Mouse (Mus musculus) forebrain, embryonic 12.5 days (tissue): Measurements from ENCODE around the gene Zfp940. TPM values are rescaled to one million over a fixed set of nuclear protein-coding genes. Genes with fewer than 3 reads are reported as not detected.
"Not testable (repeated sequence)": the region's sequence is repeated elsewhere in the genome, so short reads cannot be mapped to it uniquely, and the experiment has no call there.

Source experiments
- ATAC-seq: fragments of 200-750 bp; cut with Nextera tagmentation; 2 replicates; pipeline ENCODE4 v1.8.0; 2017; ENCODE audit warnings: moderate TSS enrichment; ENCODE audit not compliant: low FRiP score
- H3K27ac ChIP-seq: fragments of 300-500 bp; sonication (generic); 2 replicates; pipeline ENCODE4 v1.5.1; 2016; ENCODE audit warnings: mild to moderate bottlenecking
- H3K27me3 ChIP-seq: fragments of 300-500 bp; sonication (generic); 2 replicates; pipeline ENCODE4 v1.6.1; 2016; ENCODE audit warnings: mild to moderate bottlenecking
- H3K36me3 ChIP-seq: fragments of 300-500 bp; sonication (generic); replicated peaks from 2 replicates; pipeline ENCODE4 v1.6.1; 2016; ENCODE audit warnings: mild to moderate bottlenecking
- H3K4me1 ChIP-seq: fragments of 300-500 bp; sonication (generic); 2 replicates; pipeline ENCODE4 v1.6.1; 2016
- H3K4me2 ChIP-seq: fragments of 300-500 bp; sonication (generic); 2 replicates; pipeline ENCODE4 v1.6.1; 2016; ENCODE audit warnings: mild to moderate bottlenecking, moderate library complexity
- H3K4me3 ChIP-seq: fragments of 300-500 bp; sonication (generic); replicated peaks from 2 replicates; pipeline ENCODE4 v1.5.1; 2016; ENCODE audit warnings: mild to moderate bottlenecking
- H3K9ac ChIP-seq: fragments of 300-500 bp; sonication (generic); 2 replicates; pipeline ENCODE4 v1.6.1; 2016; ENCODE audit warnings: mild to moderate bottlenecking
- H3K9me3 ChIP-seq: fragments of 300-500 bp; sonication (generic); 2 replicates; pipeline ENCODE4 v1.6.1; 2016
- WGBS: fragments of 180-500 bp; shearing (Covaris S2); methylation state at CpG from one replicate; pipeline ENCODE4 v1.1.7; 2016; 5-methylcytosine and 5-hydroxymethylcytosine counted together
- polyA plus RNA-seq: library from polyadenylated mRNA; unstranded; fragments of >200 nt; fragmentation: Nextera tagmentation; extraction: Ambion mirVana; gene quantifications from 2 replicates; pipeline ENCODE4 v1.2.1, GENCODE M21; 2016

The Zfp940 gene
- 11.9 and 12.8 TPM in 2 replicates for polyA plus RNA-seq

DNA sequence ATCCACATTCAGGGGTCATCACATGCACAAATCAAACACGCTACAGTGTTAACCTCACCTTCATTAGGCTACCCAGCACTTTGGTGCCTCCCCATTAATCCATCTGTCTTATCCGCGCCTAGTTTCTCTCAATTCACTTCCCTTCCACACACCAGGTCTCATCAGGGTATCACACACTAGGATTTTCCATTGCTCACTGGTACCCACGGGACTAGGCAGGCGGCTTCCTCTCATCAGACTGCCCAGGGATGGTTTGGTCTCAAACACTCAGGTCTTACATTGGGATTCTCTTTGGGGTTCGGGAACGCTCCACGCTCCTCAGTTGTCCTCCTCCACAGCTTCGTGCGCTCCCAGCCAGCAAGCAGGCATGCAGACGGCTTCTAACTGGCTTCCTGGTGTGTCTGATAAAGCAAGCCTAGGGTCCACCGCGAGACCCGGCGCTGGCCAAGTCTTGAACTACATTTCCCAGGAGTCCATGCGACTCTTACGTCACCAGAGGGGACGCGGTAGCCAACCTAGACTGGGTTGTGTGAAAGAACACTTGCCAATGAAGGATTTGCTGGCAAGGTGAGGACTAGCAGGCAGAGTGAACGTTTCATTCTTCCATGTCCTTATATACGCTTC lies at the start of gene Zfp940:
Gene Zfp940 (minus strand): TSS at position 451 of the 624 bp plus-strand sequence.
- Histone ChIP-seq H3K27ac (no peak within 1 kb of the TSS), H3K4me2 (peak within 1 kb of the TSS; percentile 68), H3K9me3 (no peaks in the 10 kb centered on the region), H3K27me3 (no peaks in the 10 kb centered on the region), H3K4me3 (peak within 1 kb of the TSS; percentile 49), H3K9ac (peak within 1 kb of the TSS; percentile 57), H3K36me3 (peaks cover 23% of the 10 kb centered on the region), H3K4me1 (peaks cover 6% of the 10 kb centered on the region)
- peak; percentile 97 for ATAC-seq
- 2% methylated on average over 21 of the region's 21 CpGs for WGBS

GRCm38 (mm10) chr7:29898351-29898750 lies 44.9 kb upstream of the Zfp940 start:
- no peak for ATAC-seq
- H3K4me3 ChIP-seq: no peak overlapping the region
- H3K27me3 ChIP-seq: no peaks in the 10 kb centered on the region
- WGBS: 92% methylated on average over 4 of the region's 4 CpGs
- no peak overlapping the region for H3K9ac ChIP-seq
- H3K27ac ChIP-seq: no peak overlapping the region
- H3K4me1 ChIP-seq: no peaks in the 10 kb centered on the region
- H3K9me3 ChIP-seq: peaks cover 28% of the 10 kb centered on the region
- H3K4me2 ChIP-seq: no peak overlapping the region
- peaks cover 83% of the 10 kb centered on the region for H3K36me3 ChIP-seq

DNA sequence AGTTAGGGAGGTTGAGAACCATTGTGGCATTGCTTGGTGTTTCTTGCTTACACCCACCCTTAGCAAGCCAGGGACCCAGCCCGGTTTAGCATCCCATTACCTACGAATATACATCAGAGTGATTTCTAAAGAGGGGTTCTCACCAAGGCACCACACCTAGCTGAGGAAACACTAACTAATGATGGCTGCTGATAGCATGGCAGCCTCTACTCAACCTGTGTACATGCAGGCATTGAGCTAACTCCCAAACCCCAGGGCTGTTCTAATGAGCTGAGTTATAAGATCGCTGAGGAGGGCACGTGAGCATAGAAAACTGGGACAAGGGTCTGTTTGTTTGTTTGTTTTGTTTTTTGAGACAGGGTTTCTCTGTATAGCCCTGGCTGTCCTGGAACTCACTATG lies 39.3 kb upstream of the Zfp940 start:
- no peak for ATAC-seq
- Histone ChIP-seq H3K9me3 (peaks cover 25% of the 10 kb centered on the region), H3K9ac (no peak overlapping the region), H3K4me3 (no peak overlapping the region), H3K4me1 (no peaks in the 10 kb centered on the region), H3K27ac (no peak overlapping the region), H3K36me3 (peaks cover 81% of the 10 kb centered on the region), H3K4me2 (no peak overlapping the region), H3K27me3 (no peaks in the 10 kb centered on the region)
- WGBS: 97% methylated on average over 4 of the region's 4 CpGs

DNA sequence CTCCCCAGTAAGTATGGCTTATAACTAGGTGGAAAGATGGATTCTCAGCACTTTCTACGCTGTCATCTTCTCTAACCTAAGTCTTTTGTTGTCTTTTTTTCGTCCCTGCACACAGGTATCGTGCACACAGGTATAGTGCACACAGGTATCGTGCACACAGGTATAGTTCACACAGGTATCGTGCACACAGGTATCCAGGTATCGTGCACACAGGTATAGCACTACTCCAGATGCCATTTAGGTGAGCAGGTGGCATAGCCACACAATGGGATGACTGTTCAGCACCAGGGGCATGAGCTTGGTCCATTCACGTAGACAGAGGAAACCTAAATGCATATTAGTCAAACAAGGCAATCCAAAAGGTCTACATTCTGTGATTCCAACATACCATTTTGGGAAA lies 37.0 kb upstream of the Zfp940 start:
- H3K27me3 ChIP-seq: no peaks in the 10 kb centered on the region
- no peaks in the 10 kb centered on the region for H3K4me1 ChIP-seq
- 95% methylated on average over 7 of the region's 7 CpGs for WGBS
- H3K4me3 ChIP-seq: no peak overlapping the region
- H3K9me3 ChIP-seq: peaks cover 43% of the 10 kb centered on the region
- H3K9ac ChIP-seq: no peak overlapping the region
- H3K27ac ChIP-seq: no peak overlapping the region
- peaks cover 60% of the 10 kb centered on the region for H3K36me3 ChIP-seq
- H3K4me2 ChIP-seq: no peak overlapping the region
- no peak for ATAC-seq

DNA sequence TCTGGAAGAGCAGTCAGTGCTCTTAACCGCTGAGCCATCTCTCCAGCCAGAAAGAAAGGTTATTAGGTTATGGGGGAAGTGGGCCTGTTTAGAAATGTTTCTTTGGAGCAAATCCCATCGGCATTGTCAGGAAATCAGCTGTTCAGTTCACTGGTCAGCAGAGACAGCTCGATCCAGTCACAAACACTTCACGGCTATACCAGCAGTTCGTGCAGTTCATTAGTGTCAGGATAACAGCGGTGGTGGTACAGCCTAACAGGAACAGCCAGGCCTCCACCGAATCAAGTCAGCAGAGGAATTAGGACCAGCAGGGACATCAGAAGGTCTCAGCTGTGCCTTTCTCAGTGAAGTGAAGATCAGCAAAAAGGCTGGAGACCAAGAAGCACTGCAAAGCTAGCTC lies 27.4 kb upstream of the Zfp940 start:
- H3K4me3 ChIP-seq: no peak overlapping the region
- H3K27me3 ChIP-seq: no peaks in the 10 kb centered on the region
- no peak overlapping the region for H3K4me2 ChIP-seq
- ATAC-seq: no peak
- H3K4me1 ChIP-seq: no peaks in the 10 kb centered on the region
- no peak overlapping the region for H3K9ac ChIP-seq
- WGBS: 88% methylated on average over 7 of the region's 7 CpGs
- H3K27ac ChIP-seq: no peak overlapping the region
- peaks cover 19% of the 10 kb centered on the region for H3K9me3 ChIP-seq
- peaks cover 11% of the 10 kb centered on the region for H3K36me3 ChIP-seq

DNA sequence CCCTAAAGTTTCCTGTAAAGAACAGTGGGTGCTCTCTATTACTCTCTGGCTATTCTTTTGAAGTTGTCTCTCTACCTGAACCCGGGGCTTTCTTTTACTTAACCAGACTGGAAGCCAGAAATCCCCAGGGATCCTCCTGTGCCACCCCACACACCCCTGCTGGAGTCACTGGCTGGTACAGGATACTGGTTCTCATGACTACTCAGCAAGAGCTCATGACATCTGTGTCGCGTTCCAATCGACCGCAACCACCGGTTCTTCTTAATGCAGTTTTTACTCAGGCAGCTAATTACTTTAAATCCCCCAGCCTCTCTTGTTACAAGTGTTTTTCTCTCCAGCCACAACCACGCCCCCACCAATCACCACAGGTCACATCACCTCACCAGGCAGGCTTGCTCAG lies 26.6 kb upstream of the Zfp940 start:
- Histone ChIP-seq H3K4me3 (no peak overlapping the region), H3K4me2 (no peak overlapping the region), H3K36me3 (peaks cover 19% of the 10 kb centered on the region), H3K27ac (no peak overlapping the region), H3K27me3 (no peaks in the 10 kb centered on the region), H3K4me1 (no peaks in the 10 kb centered on the region), H3K9me3 (peaks cover 19% of the 10 kb centered on the region), H3K9ac (no peak overlapping the region)
- ATAC-seq: no peak
- WGBS: 57% methylated on average over 7 of the region's 7 CpGs

GRCm38 (mm10) chr7:29877561-29877960 lies 24.1 kb upstream of the Zfp940 start:
- not testable (repeated sequence) for H3K27me3 ChIP-seq, ATAC-seq, H3K4me3 ChIP-seq, H3K27ac ChIP-seq, H3K9ac ChIP-seq, H3K4me2 ChIP-seq, H3K4me1 ChIP-seq
- peaks cover 30% of the 10 kb centered on the region for H3K36me3 ChIP-seq
- 91% methylated on average over 9 of the region's 9 CpGs for WGBS
- peaks cover 21% of the 10 kb centered on the region for H3K9me3 ChIP-seq

DNA sequence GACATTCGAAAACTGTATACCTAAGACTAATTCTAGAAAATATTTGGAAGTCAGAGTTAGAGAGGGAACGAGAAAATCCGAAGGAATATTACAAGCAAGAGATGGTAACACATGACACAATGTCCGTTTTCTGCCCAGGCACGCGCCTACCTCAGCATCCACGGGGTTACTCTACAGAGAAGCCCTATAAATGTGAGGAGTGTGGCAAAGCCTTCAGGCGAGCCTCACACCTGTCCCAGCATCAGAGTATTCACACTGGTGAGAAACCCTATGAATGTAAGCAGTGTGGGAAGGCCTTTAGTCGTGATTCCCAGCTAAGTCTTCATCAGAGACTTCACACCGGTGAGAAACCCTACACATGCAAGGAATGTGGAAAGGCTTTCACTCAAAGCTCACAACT lies 20.8 kb upstream of the Zfp940 start:
- Histone ChIP-seq H3K9me3 (peaks cover 25% of the 10 kb centered on the region), H3K36me3 (peaks cover 30% of the 10 kb centered on the region)
- no peak for ATAC-seq

DNA sequence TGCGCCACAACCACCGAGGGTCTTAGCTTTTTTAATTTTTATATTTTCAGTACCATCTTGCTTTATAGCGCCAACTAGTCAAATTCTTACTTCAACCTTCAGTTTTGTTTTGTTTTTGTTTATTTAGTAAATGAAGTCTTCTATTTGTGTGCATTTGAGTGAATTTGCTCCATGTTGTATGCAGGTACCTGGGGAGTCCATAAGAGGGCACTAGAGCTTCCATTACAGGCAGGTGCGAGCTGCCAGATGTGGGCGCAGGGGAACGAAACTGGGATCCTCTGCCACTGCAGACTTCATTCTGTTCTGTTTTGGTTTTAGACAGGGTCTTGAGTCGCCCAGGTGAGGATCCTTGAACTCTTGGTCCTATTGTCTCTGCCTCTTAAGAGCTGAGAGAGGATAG lies 8.2 kb upstream of the Zfp940 start:
- no peak overlapping the region for H3K27ac ChIP-seq
- H3K9ac ChIP-seq: no peak overlapping the region
- H3K4me3 ChIP-seq: no peak overlapping the region
- no peak overlapping the region for H3K4me2 ChIP-seq
- H3K36me3 ChIP-seq: peaks cover 4% of the 10 kb centered on the region; the same call in 1 of the 2 replicates
- 87% methylated on average over 7 of the region's 7 CpGs for WGBS
- no peaks in the 10 kb centered on the region for H3K27me3 ChIP-seq
- H3K4me1 ChIP-seq: peaks cover 9% of the 10 kb centered on the region
- H3K9me3 ChIP-seq: no peaks in the 10 kb centered on the region
- ATAC-seq: no peak

More for the DNA sequence above, 20.8 kb upstream of the Zfp940 start:
- 96% methylated on average over 10 of the region's 10 CpGs for WGBS
- H3K27ac ChIP-seq: no peak overlapping the region
- H3K4me3 ChIP-seq: no peak overlapping the region
- no peak overlapping the region for H3K4me2 ChIP-seq
- H3K4me1 ChIP-seq: no peaks in the 10 kb centered on the region
- H3K9ac ChIP-seq: no peak overlapping the region
- H3K27me3 ChIP-seq: no peaks in the 10 kb centered on the region

DNA sequence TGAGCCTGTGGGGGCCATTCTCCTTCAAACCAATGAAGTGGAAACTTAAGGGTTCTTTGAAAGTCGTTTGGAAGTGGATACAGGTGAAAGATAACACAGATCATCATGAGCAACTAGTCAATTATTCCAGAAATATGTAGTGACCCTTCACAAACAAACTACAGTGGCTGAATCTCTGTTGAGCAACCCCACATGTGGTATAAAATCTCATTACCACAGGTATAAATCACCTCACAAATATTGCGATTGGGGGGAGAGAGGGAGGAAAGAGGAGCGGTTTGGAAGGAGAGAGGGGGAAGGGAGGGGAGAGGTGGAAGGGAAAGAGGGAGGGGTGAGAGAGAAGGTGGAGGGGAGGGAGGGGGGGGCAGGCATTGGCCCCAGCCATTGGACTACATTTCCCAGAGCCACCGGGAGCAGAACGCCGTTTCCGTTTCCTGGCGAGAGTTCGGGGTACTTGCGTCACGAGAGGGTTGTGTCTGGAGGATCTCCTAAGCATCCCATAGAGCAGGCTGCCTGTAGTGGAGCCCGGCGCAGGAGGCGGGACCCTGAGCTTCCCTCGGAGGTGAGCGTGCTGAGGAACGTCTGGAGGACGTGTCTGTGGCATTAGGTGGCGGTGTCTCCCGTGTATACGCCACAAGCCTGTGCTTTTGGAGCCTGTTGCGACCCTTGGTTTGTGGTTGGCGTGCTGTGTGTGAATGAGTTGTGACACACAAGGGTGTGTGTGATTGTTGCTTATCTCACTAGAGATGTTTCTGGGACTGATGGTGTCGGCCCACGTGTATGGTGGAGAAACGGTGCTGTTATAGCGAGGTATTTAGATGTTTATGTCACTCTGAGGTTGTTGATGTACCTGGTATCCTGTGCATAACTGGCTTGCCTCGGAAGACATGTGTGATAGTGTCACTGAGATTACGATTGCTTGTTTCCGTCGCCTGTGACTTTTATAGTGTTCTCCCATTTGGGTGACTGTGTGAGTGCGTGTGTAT lies 6.4 kb upstream of the Zfp940 start, which contains the start of gene Zfp420:
Gene Zfp420 (plus strand): TSS at position 448 of the 986 bp plus-strand sequence.
- WGBS: 7% methylated on average over 32 of the region's 32 CpGs
- H3K36me3 ChIP-seq: peaks cover 4% of the 10 kb centered on the region; the same call in 1 of the 2 replicates
- H3K4me2 ChIP-seq: peak within 1 kb of the TSS; percentile 77
- peak; percentile 98 for ATAC-seq
- H3K4me1 ChIP-seq: peaks cover 9% of the 10 kb centered on the region
- H3K4me3 ChIP-seq: peak within 1 kb of the TSS; percentile 62
- no peaks in the 10 kb centered on the region for H3K27me3 ChIP-seq
- no peaks in the 10 kb centered on the region for H3K9me3 ChIP-seq
- H3K9ac ChIP-seq: peak within 1 kb of the TSS; percentile 68
- peak within 1 kb of the TSS; percentile 68 for H3K27ac ChIP-seq

DNA sequence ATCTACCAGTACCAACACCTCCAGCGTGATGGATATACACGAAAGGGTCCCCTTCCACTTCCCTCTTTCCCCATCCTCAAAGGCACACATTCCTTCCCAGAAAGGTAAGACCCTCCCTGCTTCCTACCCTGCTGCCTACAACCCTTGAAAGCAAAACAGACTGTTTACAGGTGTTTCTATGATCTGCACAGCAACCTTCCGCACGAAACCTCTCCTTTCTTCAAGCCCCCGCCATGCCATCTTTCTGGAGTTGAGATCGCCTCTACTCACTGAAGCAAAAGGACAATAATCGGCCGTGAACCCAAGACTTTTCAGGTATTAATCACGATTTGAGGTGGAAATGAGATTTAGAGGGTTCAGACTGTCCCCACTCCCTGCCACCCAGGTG lies 644 bp downstream of the Zfp940 start:
- H3K4me1 ChIP-seq: peaks cover 6% of the 10 kb centered on the region
- no peaks in the 10 kb centered on the region for H3K27me3 ChIP-seq
- H3K27ac ChIP-seq: no peak overlapping the region
- peak overlapping the region; percentile 57 for H3K9ac ChIP-seq
- H3K36me3 ChIP-seq: peaks cover 24% of the 10 kb centered on the region
- peak overlapping the region; percentile 68 for H3K4me2 ChIP-seq
- peak; percentile 4; the same call in 1 of the 2 replicates for ATAC-seq
- peak overlapping the region; percentile 49 for H3K4me3 ChIP-seq
- H3K9me3 ChIP-seq: no peaks in the 10 kb centered on the region
- 58% methylated on average over 9 of the region's 9 CpGs for WGBS

DNA sequence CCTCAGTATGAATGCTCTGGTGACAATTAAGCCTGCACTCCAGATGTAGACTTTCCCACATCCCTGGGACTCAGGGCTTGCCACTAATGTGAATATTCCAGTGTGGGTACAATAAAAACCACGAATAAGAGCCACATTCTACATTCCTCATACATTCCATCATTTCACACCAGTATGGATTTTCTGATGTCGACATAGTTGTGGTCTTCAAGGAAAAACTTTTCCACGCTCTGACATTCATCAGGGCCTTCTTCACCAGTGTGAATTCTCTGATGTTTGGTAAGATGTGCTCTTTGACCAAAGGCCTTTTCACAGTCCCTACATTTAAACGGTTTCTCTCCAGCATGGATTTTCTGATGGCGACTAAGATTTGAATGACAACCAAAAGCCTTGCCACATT lies 8.9 kb downstream of the Zfp940 start:
- Histone ChIP-seq H3K36me3 (peaks cover 49% of the 10 kb centered on the region), H3K4me1 (no peaks in the 10 kb centered on the region), H3K9me3 (no peaks in the 10 kb centered on the region), H3K27me3 (no peaks in the 10 kb centered on the region), H3K27ac (no peak overlapping the region), H3K4me2 (no peak overlapping the region), H3K9ac (no peak overlapping the region), H3K4me3 (no peak overlapping the region)
- ATAC-seq: no peak
- WGBS: 93% methylated on average over 5 of the region's 5 CpGs
